Mouse (Mus musculus) c-Kit-positive CD71-positive TER-119-negative erythroid progenitor cells, embryonic 14.5 days (primary cell): ENCODE results near the gene Olfr159.
A peak's percentile ranks its signal among the peaks of the same experiment; 100 is the strongest.

Source experiments
- DNase-seq: peaks from one replicate; pipeline ENCODE4 v3.0.0-alpha.2; 2013; ENCODE audit warnings: low read depth

Gene Olfr159

DNA sequence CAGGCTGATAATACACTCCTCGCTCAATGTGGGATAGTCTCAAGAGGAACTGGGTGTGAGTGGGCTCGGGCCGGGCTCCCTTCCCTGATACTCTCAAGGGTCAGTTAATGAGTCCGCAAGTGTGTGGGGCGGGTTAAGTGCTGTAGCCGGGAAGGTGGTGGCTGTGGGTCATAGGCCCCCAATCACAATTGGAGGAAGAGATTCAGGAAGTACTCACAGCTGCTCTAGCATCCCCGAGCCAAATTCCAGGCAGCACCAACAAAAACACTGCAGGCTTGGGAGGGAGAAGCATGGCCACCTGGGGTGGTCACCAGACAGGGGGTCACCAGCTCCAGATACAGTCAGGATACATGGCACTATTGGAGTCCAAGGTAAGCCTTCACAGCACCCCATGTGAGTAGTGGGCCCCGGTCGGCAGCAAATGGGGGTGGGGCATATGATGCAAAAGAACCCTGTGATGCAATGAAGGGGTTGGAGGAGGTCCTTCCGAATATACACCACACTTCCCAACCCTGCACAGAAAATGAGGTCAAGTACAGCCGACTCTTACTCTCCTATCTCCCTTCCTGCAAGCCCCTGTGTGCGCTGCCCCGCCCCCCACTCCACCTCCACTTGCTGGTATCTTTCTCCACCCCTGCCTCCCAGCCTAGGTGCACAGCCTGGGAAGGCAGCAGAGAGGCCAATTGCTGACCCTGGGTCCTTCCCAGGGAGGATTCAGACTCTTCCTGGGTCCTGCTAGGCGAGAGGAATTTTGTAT lies 40.8 kb downstream of the Olfr159 start, which contains the start of gene Spaar:
Gene Spaar, plus strand, starts transcription at position 241 of the 757 bp plus-strand sequence.
- DNase-seq = no peak

- no peak for DNase-seq
These were observed 41.7 kb downstream of the Olfr159 start for GRCm38 (mm10) chr4:43729126-43729525.

DNA sequence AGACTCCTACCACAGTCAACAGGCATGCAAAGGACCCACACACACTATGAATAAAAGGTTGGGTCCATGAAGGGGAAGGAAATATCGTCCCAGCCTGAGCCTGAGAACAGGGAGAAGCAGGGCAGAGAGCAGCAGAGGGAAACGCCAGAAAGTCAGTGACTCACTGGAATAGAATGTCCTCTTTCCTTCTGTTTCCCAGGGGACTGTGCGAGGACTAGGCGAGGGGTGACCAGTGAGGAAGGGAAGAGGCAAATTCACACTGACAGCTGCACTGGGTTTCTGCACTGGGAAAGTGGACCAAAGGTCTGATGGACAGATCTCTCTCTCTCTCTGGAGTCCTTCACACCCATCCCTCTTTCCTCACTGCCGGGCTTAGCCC lies 42.2 kb downstream of the Olfr159 start:
- no peak for DNase-seq

- no peak for DNase-seq
These were observed 42.9 kb downstream of the Olfr159 start for GRCm38 (mm10) chr4:43727718-43728575.

- DNase-seq = no peak
These were observed 43.8 kb downstream of the Olfr159 start, which contains the start of gene Hrct1 for GRCm38 (mm10) chr4:43726995-43727394. TSS of gene Hrct1 (plus strand) at chr4:43727188.

DNA sequence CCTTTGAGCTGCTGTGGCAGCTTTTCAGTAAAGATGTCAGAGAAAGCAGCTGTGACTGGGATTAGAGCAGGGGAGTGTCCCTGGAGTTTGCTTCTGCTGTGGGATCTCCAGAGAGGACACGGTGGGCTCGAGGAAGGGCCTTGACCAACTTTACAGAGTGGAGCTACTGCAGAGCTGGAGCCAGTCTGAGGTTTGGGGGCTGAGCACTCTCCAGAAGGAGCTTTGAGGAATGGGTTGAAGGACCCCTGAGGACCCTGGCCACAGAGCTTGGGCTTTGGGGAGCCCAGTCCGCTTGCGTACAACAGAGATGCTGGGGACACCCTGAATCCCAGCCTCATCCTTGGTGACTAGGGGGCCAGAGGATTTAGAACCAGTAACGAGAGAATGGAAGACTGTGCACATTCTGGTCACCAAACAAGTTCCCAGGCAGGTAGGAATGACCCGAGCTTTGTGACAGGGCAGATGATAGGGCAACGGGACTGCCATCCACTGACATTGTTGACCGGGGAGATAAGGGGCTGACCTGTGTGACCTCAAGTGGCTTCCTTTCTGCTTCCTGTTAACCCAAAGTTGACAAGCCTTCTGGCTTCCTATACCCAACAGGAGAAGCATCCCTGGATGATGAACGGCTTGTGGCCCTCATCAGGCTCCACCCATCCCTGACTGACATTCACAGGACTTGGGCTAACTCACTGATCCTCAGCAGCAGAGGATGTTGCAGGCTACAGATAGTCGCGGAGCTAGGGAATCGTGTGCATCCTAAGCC lies 44.4 kb downstream of the Olfr159 start:
- no peak for DNase-seq

GRCm38 (mm10) chr4:43724764-43725163 lies 46.0 kb downstream of the Olfr159 start:
- peak; percentile 17 for DNase-seq

DNA sequence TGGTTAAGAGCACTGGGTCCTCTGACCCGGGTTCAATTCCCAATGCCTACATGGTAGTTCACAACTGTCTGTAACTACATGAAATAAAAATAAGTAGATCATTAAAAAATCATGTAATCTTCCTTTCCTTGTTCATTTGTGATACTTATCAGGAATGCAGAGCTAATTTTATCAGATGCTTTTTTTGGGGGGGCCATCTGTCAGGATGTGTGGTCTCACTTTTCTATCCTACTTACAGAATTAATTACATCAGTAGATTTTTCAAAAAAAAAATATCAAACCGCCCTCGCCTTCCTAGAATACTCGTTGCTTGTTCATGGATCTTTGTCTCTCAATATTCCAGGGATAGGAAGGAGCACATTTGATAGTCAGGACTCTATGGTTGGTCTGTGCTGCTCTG lies 48.6 kb downstream of the Olfr159 start:
- no peak for DNase-seq

DNA sequence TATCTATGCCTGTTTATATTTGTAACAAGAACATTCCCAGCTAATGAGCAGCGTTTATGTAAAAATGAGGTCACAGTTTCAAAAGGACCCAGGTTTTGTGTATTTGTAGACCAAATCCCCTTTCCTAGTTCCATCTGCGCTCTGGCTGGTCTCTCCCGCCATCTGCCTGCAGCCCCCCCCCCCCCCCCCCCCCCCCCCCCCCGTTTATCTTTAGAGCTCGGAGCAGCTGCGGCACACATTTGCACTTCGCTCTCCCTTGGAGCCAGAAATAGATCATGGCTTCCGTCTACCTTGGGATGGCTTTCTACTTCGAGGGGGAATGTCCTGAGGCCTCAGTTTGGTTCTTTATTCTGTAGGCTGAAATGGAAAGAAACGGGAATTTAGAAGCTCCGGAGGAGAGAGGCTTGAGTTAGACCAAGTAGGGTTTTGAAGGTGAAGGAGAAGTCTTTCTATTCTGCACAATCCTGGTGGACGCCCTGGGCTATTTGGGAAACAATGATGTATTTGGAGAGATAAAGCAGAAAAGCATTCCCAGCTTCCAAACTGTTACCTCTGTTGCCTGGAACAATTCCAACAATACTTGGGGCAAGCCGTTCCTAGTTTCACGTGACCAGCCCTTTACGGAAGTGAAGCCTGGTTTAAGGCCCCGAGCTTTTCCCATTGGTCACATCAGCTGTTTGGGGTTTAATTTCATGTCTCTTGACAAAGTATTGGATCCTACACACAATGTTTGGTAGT lies 50.1 kb downstream of the Olfr159 start:
- no peak for DNase-seq
